Mouse (Mus musculus) lung, embryonic 15.5 days (tissue): ENCODE measurements around the gene Dab2ip. TPM values are rescaled to one million over a fixed set of nuclear protein-coding genes. Genes with fewer than 3 reads are reported as not detected.
A peak's percentile ranks its signal among the peaks of the same experiment; 100 is the strongest.

ENCODE experiments used
- ATAC-seq: fragments of 200-750 bp; cut with Nextera tagmentation; 2 replicates; pipeline ENCODE4 v1.8.0; 2017; ENCODE audit warnings: moderate number of reproducible peaks, borderline replicate concordance; ENCODE audit not compliant: low FRiP score, low TSS enrichment; ENCODE audit errors: extremely low read depth
- H3K27ac ChIP-seq: fragments of 300-500 bp; sonication (generic); 2 replicates; pipeline ENCODE4 v1.5.1; 2015; ENCODE audit warnings: moderate library complexity, mild to moderate bottlenecking, inconsistent platforms
- H3K27me3 ChIP-seq: fragments of 300-500 bp; sonication (generic); 2 replicates; pipeline ENCODE4 v1.6.1; 2015; ENCODE audit warnings: inconsistent platforms
- H3K36me3 ChIP-seq: fragments of 300-500 bp; sonication (generic); 2 replicates; pipeline ENCODE4 v1.6.1; 2015; ENCODE audit warnings: inconsistent platforms
- H3K4me1 ChIP-seq: fragments of 300-500 bp; sonication (generic); 2 replicates; pipeline ENCODE4 v1.6.1; 2015; ENCODE audit warnings: inconsistent platforms
- H3K4me2 ChIP-seq: fragments of 300-500 bp; sonication (generic); 2 replicates; pipeline ENCODE4 v1.6.1; 2015; ENCODE audit warnings: inconsistent platforms, mild to moderate bottlenecking, moderate library complexity
- H3K4me3 ChIP-seq: fragments of 300-500 bp; sonication (generic); 2 replicates; pipeline ENCODE4 v1.5.1; 2015; ENCODE audit warnings: mild to moderate bottlenecking, inconsistent platforms
- H3K9ac ChIP-seq: fragments of 300-500 bp; sonication (generic); 2 replicates; pipeline ENCODE4 v1.6.1; 2015; ENCODE audit warnings: inconsistent platforms
- H3K9me3 ChIP-seq: fragments of 300-500 bp; sonication (generic); 2 replicates; pipeline ENCODE4 v1.6.1; 2016; ENCODE audit warnings: inconsistent platforms
- WGBS: fragments of 180-500 bp; shearing (Covaris S2); methylation state at CpG from one replicate; pipeline ENCODE4 v1.1.7; 2015; 5-methylcytosine and 5-hydroxymethylcytosine counted together
- polyA plus RNA-seq: library from polyadenylated mRNA; unstranded; fragments of >200 nt; fragmentation: Nextera tagmentation; extraction: Ambion mirVana; gene quantifications from 2 replicates; pipeline ENCODE4 v1.2.1, GENCODE M21; 2015

Dab2ip gene
- polyA plus RNA-seq, 1 experiment from 2014 or later = 54.2 TPM

GRCm38 (mm10) chr2:35533646-35534045 lies 24.4 kb upstream of the Dab2ip start:
- WGBS = 48% methylated on average over 9 of the region's 9 CpGs
- ATAC-seq = 0 out of 2 replicates have a peak, but pooled peaks have one; percentile 42
- H3K4me1 ChIP-seq = no peaks in the 10 kb centered on the region

DNA sequence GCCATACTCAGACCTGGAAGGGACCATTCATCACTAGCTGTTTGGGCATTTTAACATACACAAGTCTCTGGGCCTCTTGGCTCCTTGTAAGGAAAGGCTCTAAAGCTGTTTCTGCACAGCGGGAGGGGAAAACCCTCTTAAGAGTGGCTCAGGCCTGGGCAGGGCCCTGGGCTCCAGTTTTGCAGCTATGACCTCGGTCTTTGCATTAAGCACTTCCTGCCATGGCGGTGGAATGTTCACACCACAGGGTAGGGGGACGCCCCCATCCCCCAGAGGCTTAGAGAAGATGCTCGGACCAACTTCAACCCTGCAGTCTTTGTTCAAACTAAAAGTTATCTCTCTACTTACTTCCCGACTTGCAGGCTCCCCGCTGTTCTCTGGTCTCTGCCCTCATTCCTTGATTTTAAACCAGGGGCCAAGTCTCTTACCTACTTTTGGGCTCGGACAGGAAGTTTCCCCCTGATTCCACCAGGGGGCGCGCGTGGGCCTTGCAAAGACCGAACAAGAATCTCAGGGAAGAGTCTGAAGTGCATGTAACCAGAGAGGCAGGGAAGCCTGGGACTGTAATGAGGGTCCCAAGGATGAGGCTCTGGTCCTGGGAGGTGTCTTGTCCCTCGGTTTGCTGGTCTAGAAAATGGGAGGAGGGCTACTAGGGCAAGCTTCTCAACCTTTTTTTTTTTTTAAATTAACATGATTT lies 18.6 kb upstream of the Dab2ip start:
- no peak for ATAC-seq
- 3% methylated on average over 13 of the region's 13 CpGs for WGBS
- Histone ChIP-seq H3K27me3 (no peaks in the 10 kb centered on the region), H3K27ac (0 out of 2 replicates have a peak overlapping the region, but pooled peaks have one; percentile 12), H3K4me2 (no peak overlapping the region; the same call in 1 of the 2 replicates), H3K9ac (no peak overlapping the region), H3K9me3 (no peaks in the 10 kb centered on the region), H3K4me1 (peaks cover 17% of the 10 kb centered on the region), H3K4me3 (no peak overlapping the region), H3K36me3 (no peaks in the 10 kb centered on the region)

More at GRCm38 (mm10) chr2:35533646-35534045, 24.4 kb upstream of the Dab2ip start:
- no peaks in the 10 kb centered on the region for H3K27me3 ChIP-seq
- no peaks in the 10 kb centered on the region for H3K36me3 ChIP-seq
- H3K9ac ChIP-seq = no peak overlapping the region
- H3K9me3 ChIP-seq = no peaks in the 10 kb centered on the region
- H3K4me2 ChIP-seq = no peak overlapping the region
- H3K27ac ChIP-seq = no peak overlapping the region
- no peak overlapping the region for H3K4me3 ChIP-seq

GRCm38 (mm10) chr2:35540798-35541197 lies 17.3 kb upstream of the Dab2ip start:
- no peaks in the 10 kb centered on the region for H3K27me3 ChIP-seq
- H3K9me3 ChIP-seq = no peaks in the 10 kb centered on the region
- no peak for ATAC-seq
- no peak overlapping the region for H3K4me2 ChIP-seq
- H3K27ac ChIP-seq = no peak overlapping the region; the same call in 1 of the 2 replicates
- H3K9ac ChIP-seq = no peak overlapping the region
- H3K4me3 ChIP-seq = no peak overlapping the region
- peaks cover 24% of the 10 kb centered on the region for H3K4me1 ChIP-seq
- WGBS = 16% methylated on average over 4 of the region's 4 CpGs
- no peaks in the 10 kb centered on the region for H3K36me3 ChIP-seq

DNA sequence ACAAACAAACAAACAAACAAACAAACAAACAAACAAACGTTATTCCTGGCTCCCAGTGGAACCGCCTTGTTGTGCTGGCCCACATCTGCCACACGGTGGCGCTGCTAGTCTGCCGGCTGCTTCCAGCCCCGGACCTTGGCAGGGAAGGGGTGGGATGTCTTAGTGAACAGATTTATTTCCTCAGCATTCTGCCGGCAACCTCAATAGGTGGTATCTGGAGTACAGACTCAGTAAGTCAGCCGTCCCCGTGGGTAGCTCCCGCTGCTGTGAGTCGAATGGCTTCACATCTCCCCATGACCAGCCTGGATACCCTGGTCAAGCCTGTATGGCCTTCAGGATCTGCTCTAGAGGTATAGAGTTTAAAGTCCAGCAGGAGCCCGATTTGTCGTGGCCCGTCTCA lies 13.3 kb upstream of the Dab2ip start:
- H3K27ac ChIP-seq = no peak overlapping the region
- H3K36me3 ChIP-seq = no peaks in the 10 kb centered on the region
- peak overlapping the region; percentile 60 for H3K4me2 ChIP-seq
- H3K9ac ChIP-seq = no peak overlapping the region
- H3K4me3 ChIP-seq = peak overlapping the region; percentile 11
- H3K27me3 ChIP-seq = no peaks in the 10 kb centered on the region
- 6% methylated on average over 14 of the region's 14 CpGs for WGBS
- ATAC-seq = peak; percentile 53; the same call in 1 of the 2 replicates
- H3K9me3 ChIP-seq = no peaks in the 10 kb centered on the region
- peaks cover 17% of the 10 kb centered on the region for H3K4me1 ChIP-seq

GRCm38 (mm10) chr2:35545125-35545590 lies 12.9 kb upstream of the Dab2ip start:
- no peak overlapping the region for H3K27ac ChIP-seq

GRCm38 (mm10) chr2:35546462-35546861 lies 11.6 kb upstream of the Dab2ip start:
- WGBS = 75% methylated on average over 6 of the region's 6 CpGs
- no peaks in the 10 kb centered on the region for H3K27me3 ChIP-seq
- no peak overlapping the region for H3K4me3 ChIP-seq
- ATAC-seq = no peak
- no peaks in the 10 kb centered on the region for H3K9me3 ChIP-seq
- H3K27ac ChIP-seq = no peak overlapping the region
- H3K9ac ChIP-seq = no peak overlapping the region
- no peaks in the 10 kb centered on the region for H3K36me3 ChIP-seq
- peaks cover 7% of the 10 kb centered on the region for H3K4me1 ChIP-seq
- H3K4me2 ChIP-seq = no peak overlapping the region

More at GRCm38 (mm10) chr2:35545125-35545590, 12.9 kb upstream of the Dab2ip start:
- Histone ChIP-seq H3K4me3 (peak overlapping the region; percentile 11), H3K9me3 (no peaks in the 10 kb centered on the region), H3K4me1 (peaks cover 16% of the 10 kb centered on the region), H3K36me3 (no peaks in the 10 kb centered on the region), H3K4me2 (peak overlapping the region; percentile 60), H3K27me3 (no peaks in the 10 kb centered on the region), H3K9ac (no peak overlapping the region)
- peak; percentile 55; the same call in 1 of the 2 replicates for ATAC-seq
- WGBS = 12% methylated on average over 7 of the region's 7 CpGs

GRCm38 (mm10) chr2:35549191-35549590 lies 8.9 kb upstream of the Dab2ip start:
- no peaks in the 10 kb centered on the region for H3K36me3 ChIP-seq
- H3K9me3 ChIP-seq = no peaks in the 10 kb centered on the region
- no peak overlapping the region for H3K4me3 ChIP-seq
- H3K9ac ChIP-seq = no peak overlapping the region
- no peak overlapping the region for H3K27ac ChIP-seq
- WGBS = 38% methylated on average over 4 of the region's 4 CpGs
- peaks cover 7% of the 10 kb centered on the region for H3K4me1 ChIP-seq
- no peak overlapping the region for H3K4me2 ChIP-seq
- no peak for ATAC-seq
- no peaks in the 10 kb centered on the region for H3K27me3 ChIP-seq

DNA sequence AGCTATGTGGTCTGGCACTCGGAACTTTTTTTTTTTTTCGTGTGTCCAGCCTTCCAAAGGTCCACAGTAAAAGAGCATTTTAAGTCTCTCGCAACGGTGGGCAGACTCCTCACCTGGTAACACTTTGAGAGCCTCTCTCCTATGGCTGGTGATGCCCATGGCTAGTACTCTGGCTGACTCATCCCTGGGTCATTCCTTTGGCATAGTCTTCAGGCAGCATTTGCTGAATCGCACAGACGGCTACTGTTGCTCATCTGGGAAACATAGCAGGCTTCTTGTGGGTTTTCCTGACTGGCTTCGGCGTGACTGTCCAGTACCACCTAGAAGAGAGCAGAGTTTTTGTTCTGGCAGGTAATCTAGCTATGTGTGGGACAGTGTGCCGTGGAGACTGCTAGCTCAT lies 8.0 kb upstream of the Dab2ip start:
- WGBS = 75% methylated on average over 9 of the region's 9 CpGs
- Histone ChIP-seq H3K4me3 (no peak overlapping the region), H3K27ac (no peak overlapping the region)

GRCm38 (mm10) chr2:35556918-35557486 lies 1.1 kb upstream of the Dab2ip start:
- Histone ChIP-seq H3K4me2 (no peak overlapping the region), H3K36me3 (no peaks in the 10 kb centered on the region), H3K27me3 (no peaks in the 10 kb centered on the region), H3K4me1 (peaks cover 12% of the 10 kb centered on the region), H3K27ac (no peak overlapping the region), H3K9ac (no peak overlapping the region), H3K9me3 (no peaks in the 10 kb centered on the region), H3K4me3 (no peak overlapping the region)
- no peak for ATAC-seq
- WGBS = 64% methylated on average over 5 of the region's 5 CpGs

More for the DNA sequence above, 8.0 kb upstream of the Dab2ip start:
- Histone ChIP-seq H3K9ac (no peak overlapping the region), H3K36me3 (no peaks in the 10 kb centered on the region), H3K27me3 (no peaks in the 10 kb centered on the region), H3K4me2 (no peak overlapping the region), H3K4me1 (peaks cover 2% of the 10 kb centered on the region), H3K9me3 (no peaks in the 10 kb centered on the region)
- no peak for ATAC-seq

DNA sequence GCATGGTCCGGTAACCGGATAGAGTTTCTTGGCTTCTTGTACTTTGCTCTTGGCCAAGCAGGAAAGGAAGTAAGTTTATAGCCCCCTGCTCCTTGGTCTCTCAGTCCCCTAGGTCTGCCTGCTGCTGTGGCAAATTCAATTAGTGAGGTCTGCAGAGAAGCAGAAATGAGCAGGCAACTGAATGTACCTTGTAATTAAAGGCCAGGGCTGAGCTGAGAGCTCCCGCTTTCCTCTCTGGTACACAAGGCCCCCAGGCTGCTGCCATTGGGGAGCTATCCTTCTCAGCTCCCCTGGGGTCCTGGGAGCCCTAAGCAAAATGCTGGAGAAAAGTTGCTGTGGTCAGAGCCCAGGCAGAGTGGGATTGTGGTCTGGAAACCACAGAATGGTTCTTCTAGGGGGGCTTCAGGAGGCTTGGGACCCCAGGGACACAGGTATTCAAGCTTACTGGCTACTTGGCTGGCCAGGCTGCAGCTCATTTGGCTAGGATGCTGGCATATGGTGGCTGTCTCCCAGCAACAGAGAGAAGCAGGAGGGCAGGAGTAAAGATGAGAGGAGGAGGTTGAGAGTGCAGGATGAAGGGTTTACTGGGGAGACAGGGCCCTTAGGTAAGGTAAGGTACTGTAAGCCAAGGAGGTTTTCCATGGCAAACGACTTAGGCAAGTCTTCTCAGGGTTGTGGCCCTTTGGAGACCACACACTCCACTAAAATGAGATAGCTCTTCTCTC lies 922 bp downstream of the Dab2ip start:
- Histone ChIP-seq H3K9me3 (no peaks in the 10 kb centered on the region), H3K27ac (0 out of 2 replicates have a peak overlapping the region, but pooled peaks have one; percentile 9), H3K27me3 (no peaks in the 10 kb centered on the region), H3K4me3 (no peak overlapping the region), H3K4me1 (peaks cover 12% of the 10 kb centered on the region), H3K36me3 (no peaks in the 10 kb centered on the region), H3K4me2 (no peak overlapping the region), H3K9ac (no peak overlapping the region)
- WGBS = 71% methylated on average over 4 of the region's 4 CpGs
- ATAC-seq = no peak

DNA sequence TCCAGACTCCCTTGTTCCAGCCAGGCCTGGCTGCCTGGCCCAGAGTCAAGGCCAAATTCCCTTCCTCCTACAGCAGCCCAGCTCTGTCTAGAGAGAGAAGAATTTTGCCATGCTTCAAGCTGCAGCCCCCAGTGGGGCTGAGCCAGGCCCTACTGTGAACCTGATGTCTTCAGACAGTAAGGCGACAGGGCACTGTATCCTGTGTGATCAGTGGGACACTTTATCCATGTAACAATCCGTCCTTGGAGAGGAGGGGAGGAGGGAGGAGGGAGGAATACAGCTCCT lies 1.4 kb downstream of the Dab2ip start:
- no peak overlapping the region for H3K4me2 ChIP-seq
- 38% methylated on average over 2 of the region's 2 CpGs for WGBS

DNA sequence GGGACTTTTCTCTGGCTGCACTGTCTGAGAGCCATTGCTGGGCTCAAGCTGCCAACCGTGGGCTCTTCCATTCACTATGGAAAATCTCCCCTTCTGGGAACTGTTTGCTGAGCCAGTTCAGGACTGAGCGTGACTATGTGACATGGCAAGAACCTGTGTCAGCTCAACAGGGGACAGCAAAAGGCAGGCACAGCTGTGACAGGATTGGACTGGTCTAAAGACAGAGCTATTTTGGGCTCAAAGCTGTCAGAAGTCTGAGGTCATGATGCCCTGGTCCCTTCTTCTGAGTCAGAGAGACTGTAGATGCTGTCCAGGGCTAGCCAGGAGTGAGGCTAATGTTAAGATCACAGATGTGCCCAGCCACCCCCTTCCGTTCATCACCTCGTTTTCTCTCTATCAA lies 5.7 kb downstream of the Dab2ip start:
- H3K4me1 ChIP-seq = peaks cover 16% of the 10 kb centered on the region
- H3K36me3 ChIP-seq = no peaks in the 10 kb centered on the region
- WGBS = 73% methylated on average over 4 of the region's 4 CpGs
- H3K9me3 ChIP-seq = no peaks in the 10 kb centered on the region
- H3K27me3 ChIP-seq = no peaks in the 10 kb centered on the region
- H3K4me2 ChIP-seq = no peak overlapping the region
- H3K27ac ChIP-seq = no peak overlapping the region
- no peak for ATAC-seq
- no peak overlapping the region for H3K4me3 ChIP-seq
- H3K9ac ChIP-seq = no peak overlapping the region

More for the DNA sequence above, 1.4 kb downstream of the Dab2ip start:
- Histone ChIP-seq H3K9me3 (no peaks in the 10 kb centered on the region), H3K4me1 (peaks cover 12% of the 10 kb centered on the region), H3K27me3 (no peaks in the 10 kb centered on the region), H3K36me3 (no peaks in the 10 kb centered on the region), H3K27ac (no peak overlapping the region), H3K9ac (no peak overlapping the region), H3K4me3 (no peak overlapping the region)
- no peak for ATAC-seq
